Mouse (Mus musculus): ENCODE data around the gene Gm20517.

DNA sequence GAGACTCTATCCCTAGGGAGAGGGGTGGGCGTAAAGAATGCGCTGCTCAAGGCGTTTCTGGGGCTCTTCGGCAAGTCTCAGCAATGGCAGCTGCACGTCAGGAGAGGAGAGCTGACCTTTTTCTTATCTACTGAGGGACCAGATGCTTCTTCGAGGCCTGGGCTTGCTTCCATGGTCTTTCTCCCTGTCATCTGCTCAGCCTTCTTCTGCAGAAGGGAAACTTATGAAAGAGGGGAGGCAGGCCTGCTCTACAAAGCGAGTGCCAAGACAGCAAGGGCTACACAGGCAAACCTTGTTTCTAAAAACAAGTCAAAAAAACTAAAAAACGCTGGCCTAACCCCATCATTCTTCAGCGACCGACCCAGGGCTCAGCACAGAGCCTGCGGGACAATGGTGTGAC, 36.6 kb upstream of the Gm20517 start:
- TF ChIP-seq GABPA (IDR thresholded peaks at IDR 0.05; ENCODE audit: low read depth, low read length) = no peak
- no peak for TF ChIP-seq POLR2A (IDR thresholded peaks at IDR 0.05; ENCODE audit: control insufficient read depth in 1 of 2, insufficient read depth in 1 of 2, low read depth in 1 of 2, low read length in 2 of 2, poor library complexity in 1 of 2)
- no peak for TF ChIP-seq GATA1 (IDR thresholded peaks at IDR 0.05; ENCODE audit: low read depth, low read length)
- TF ChIP-seq KAT2A (conservative IDR thresholded peaks at IDR 0.05; ENCODE audit: low read depth, low read length) = no peak
- no peak for TF ChIP-seq CTCF (IDR thresholded peaks at IDR 0.05 in 2 of 3, conservative IDR thresholded peaks at IDR 0.05 in 1 of 3; ENCODE audit: control insufficient read depth in 1 of 3, insufficient read depth in 1 of 3, low read depth in 2 of 3, low read length in 3 of 3, poor library complexity in 1 of 3, severe bottlenecking in 1 of 3)
- TF ChIP-seq UBTF (IDR thresholded peaks at IDR 0.05; ENCODE audit: borderline replicate concordance, insufficient read depth, low read depth, low read length) = no peak
- no peak for TF ChIP-seq USF1 (IDR thresholded peaks at IDR 0.05; ENCODE audit: low read depth, low read length)
- no peak for TF ChIP-seq CHD2 (IDR thresholded peaks at IDR 0.05; ENCODE audit: low read length)
- no peak for TF ChIP-seq ZKSCAN1 (IDR thresholded peaks at IDR 0.05; ENCODE audit: low read depth, low read length)
- no peak for TF ChIP-seq E2F4 (IDR thresholded peaks at IDR 0.05; ENCODE audit: borderline replicate concordance, low read depth, low read length)
- no peak for TF ChIP-seq NELFE (IDR thresholded peaks at IDR 0.05; ENCODE audit: low read depth, low read length)
- TF ChIP-seq JUND (IDR thresholded peaks at IDR 0.05; ENCODE audit: low read depth, low read length) = no peak
